16 mouse cellular contexts compared by ENCODE assay signal in genomic region chr14:86467886-86468463, GRCm38 (mm10).
DNase-seq lines count a peak whose midpoint lies in the region; ATAC-seq and TF ChIP-seq lines count a peak whose summit lies in the region.
"Had no signal": no experiment of that assay in that cellular context is flagged by ENCODE, and none has a peak within 500 bp of the region (broad histone marks: within the 10 kb centered on the region; RNA-seq: fewer than 3 reads in every experiment).

No protein-coding gene starts in this region.

- no peak for TF ChIP-seq CTCF in kidney, adult 2 months (conservative IDR thresholded peaks at IDR 0.05; ENCODE audit: insufficient read depth, insufficient read length, low read depth, low read length)

- H3K27ac ChIP-seq in embryonic facial prominence, embryonic 11.5 days (replicated peaks; ENCODE audit: low read depth, low read length) = no peak overlapping the region
- H3K27ac ChIP-seq in embryonic facial prominence, embryonic 10.5 days (replicated peaks) = no peak overlapping the region
- peak overlapping the region; percentile 64 for H3K27ac ChIP-seq in kidney, adult 2 months (ENCODE audit: insufficient read depth, low read depth, low read length)
- H3K27ac ChIP-seq in heart, embryonic 16.5 days (ENCODE audit: low read length) = 0 out of 2 replicates have a peak overlapping the region, but pooled peaks have one; percentile 5
- no peak overlapping the region for H3K27ac ChIP-seq in forebrain, embryonic 12.5 days
- H3K27ac ChIP-seq: intestine, embryonic 15.5 days; limb, embryonic 13.5 days had no signal

- H3K27me3 ChIP-seq in embryonic facial prominence, embryonic 11.5 days (ENCODE audit: control insufficient read depth, insufficient read depth, low read length) = no peaks in the 10 kb centered on the region
- no peaks in the 10 kb centered on the region for H3K27me3 ChIP-seq in embryonic facial prominence, embryonic 10.5 days (replicated peaks; ENCODE audit: low read depth, poor library complexity, severe bottlenecking)
- no peaks in the 10 kb centered on the region; the same call in 1 of the 2 replicates for H3K27me3 ChIP-seq in kidney, adult 2 months (replicated peaks; ENCODE audit: control insufficient read depth, insufficient read depth, low read length)
- H3K27me3 ChIP-seq in heart, embryonic 16.5 days (ENCODE audit: control insufficient read depth, insufficient read depth, low read length) = no peaks in the 10 kb centered on the region
- H3K27me3 ChIP-seq in forebrain, embryonic 12.5 days = 0 out of 2 replicates have a peak, but pooled peaks cover 8% of the 10 kb centered on the region
- H3K27me3 ChIP-seq: intestine, embryonic 15.5 days; limb, embryonic 13.5 days had no signal

- no peak overlapping the region for H3K4me3 ChIP-seq in embryonic facial prominence, embryonic 11.5 days (ENCODE audit: low read depth, low read length)
- no peak overlapping the region for H3K4me3 ChIP-seq in embryonic facial prominence, embryonic 10.5 days
- no peak overlapping the region for H3K4me3 ChIP-seq in kidney, adult 2 months (ENCODE audit: insufficient read depth, low read depth, low read length)
- H3K4me3 ChIP-seq in heart, embryonic 16.5 days (ENCODE audit: low read length) = no peak overlapping the region
- no peak overlapping the region for H3K4me3 ChIP-seq in forebrain, embryonic 12.5 days (replicated peaks)
- H3K4me3 ChIP-seq: intestine, embryonic 15.5 days; limb, embryonic 13.5 days had no signal

- H3K4me2 ChIP-seq in embryonic facial prominence, embryonic 11.5 days (ENCODE audit: low read depth, low read length) = no peak overlapping the region
- H3K4me2 ChIP-seq in heart, embryonic 16.5 days (ENCODE audit: low read depth, low read length) = 0 out of 2 replicates have a peak overlapping the region, but pooled peaks have one; percentile 1
- H3K4me2 ChIP-seq in forebrain, embryonic 12.5 days = no peak overlapping the region
- H3K4me2 ChIP-seq: intestine, embryonic 15.5 days; limb, embryonic 13.5 days had no signal

- no peaks in the 10 kb centered on the region for H3K4me1 ChIP-seq in embryonic facial prominence, embryonic 11.5 days (ENCODE audit: control insufficient read depth, insufficient read depth, low read length)
- H3K4me1 ChIP-seq in embryonic facial prominence, embryonic 10.5 days = peaks cover 20% of the 10 kb centered on the region
- H3K4me1 ChIP-seq in kidney, adult 2 months (ENCODE audit: control insufficient read depth, insufficient read depth, low read length) = no peaks in the 10 kb centered on the region
- peaks cover 11% of the 10 kb centered on the region for H3K4me1 ChIP-seq in heart, embryonic 16.5 days (ENCODE audit: control insufficient read depth, insufficient read depth, low read length)
- 0 out of 2 replicates have a peak, but pooled peaks cover 6% of the 10 kb centered on the region for H3K4me1 ChIP-seq in forebrain, embryonic 12.5 days
- H3K4me1 ChIP-seq: intestine, embryonic 15.5 days; limb, embryonic 13.5 days had no signal

- 46% methylated on average over 8 of the region's 8 CpGs for WGBS in embryonic facial prominence, embryonic 11.5 days
- WGBS in embryonic facial prominence, embryonic 10.5 days = 55% methylated on average over 8 of the region's 8 CpGs
- WGBS in kidney, adult 2 months = 22% methylated on average over 8 of the region's 8 CpGs
- 16% methylated on average over 8 of the region's 8 CpGs for whole genome bisulfite sequencing in heart, embryonic 16.5 days
- WGBS in forebrain, embryonic 12.5 days = 56% methylated on average over 8 of the region's 8 CpGs

- DNase-seq in embryonic facial prominence, embryonic 11.5 days (ENCODE audit: low spot score) = peak; percentile 33
- no peak for DNase-seq in embryonic facial prominence, embryonic 10.5 days (ENCODE audit: low spot score)
- peak; percentile 69 for DNase-seq in kidney, adult 2 months
- DNase-seq in kidney, adult 18-20 months = no peak
- DNase-seq in kidney, postnatal 25 days = peak; percentile 20 to 57
- no peak for DNase-seq in cerebellum, adult 9-10 months
- DNase-seq: adrenal gland, postnatal 10 days; cerebellum, postnatal 25 days; forebrain, postnatal 0 days; gastrocnemius, postnatal 14 days; lung, adult 18-20 months; right cerebral cortex, adult 18-20 months had no signal

- no peak for TF ChIP-seq POLR2A in kidney, adult 2 months (IDR thresholded peaks at IDR 0.05; ENCODE audit: low read depth, low read length)

- H3K9me3 ChIP-seq in embryonic facial prominence, embryonic 11.5 days (replicated peaks; ENCODE audit: control insufficient read depth, low read length) = no peaks in the 10 kb centered on the region
- H3K9me3 ChIP-seq in embryonic facial prominence, embryonic 10.5 days = no peaks in the 10 kb centered on the region
- no peaks in the 10 kb centered on the region for H3K9me3 ChIP-seq in heart, embryonic 16.5 days (replicated peaks; ENCODE audit: control insufficient read depth, low read length)
- H3K9me3 ChIP-seq in forebrain, embryonic 12.5 days = no peaks in the 10 kb centered on the region
- H3K9me3 ChIP-seq: intestine, embryonic 15.5 days; limb, embryonic 13.5 days had no signal

- no peaks in the 10 kb centered on the region for H3K36me3 ChIP-seq in embryonic facial prominence, embryonic 11.5 days (replicated peaks; ENCODE audit: control insufficient read depth, insufficient read depth, low read depth, low read length)
- H3K36me3 ChIP-seq in embryonic facial prominence, embryonic 10.5 days (replicated peaks) = no peaks in the 10 kb centered on the region
- no peaks in the 10 kb centered on the region for H3K36me3 ChIP-seq in kidney, adult 2 months (ENCODE audit: control insufficient read depth, insufficient read depth, low read length)
- H3K36me3 ChIP-seq in heart, embryonic 16.5 days (ENCODE audit: control insufficient read depth, insufficient read depth) = no peaks in the 10 kb centered on the region
- H3K36me3 ChIP-seq in forebrain, embryonic 12.5 days (replicated peaks) = no peaks in the 10 kb centered on the region
- H3K36me3 ChIP-seq: intestine, embryonic 15.5 days; limb, embryonic 13.5 days had no signal

- no peak overlapping the region for H3K9ac ChIP-seq in embryonic facial prominence, embryonic 11.5 days (replicated peaks; ENCODE audit: low read length)
- H3K9ac ChIP-seq in heart, embryonic 16.5 days (ENCODE audit: low read length) = no peak overlapping the region
- H3K9ac ChIP-seq in forebrain, embryonic 12.5 days = no peak overlapping the region
- H3K9ac ChIP-seq: forebrain, postnatal 0 days; intestine, embryonic 15.5 days; limb, embryonic 13.5 days had no signal

- no peak for ATAC-seq in embryonic facial prominence, embryonic 11.5 days (replicated peaks; ENCODE audit: insufficient number of reproducible peaks, low FRiP score, low TSS enrichment, low read depth)
- ATAC-seq in heart, embryonic 16.5 days (replicated peaks; ENCODE audit: extremely low read depth, insufficient read depth, low FRiP score) = 0 out of 2 replicates have a peak, but pooled peaks have one; percentile 41
- no peak for ATAC-seq in forebrain, embryonic 12.5 days (ENCODE audit: low FRiP score)
- ATAC-seq: forebrain, postnatal 0 days; intestine, embryonic 15.5 days had no signal

Comparison
In these comparisons a context has a peak if more than half of its experiments do, and no peak if none do; other contexts are left out.
1. DNase-seq: peak in embryonic facial prominence, embryonic 11.5 days (single experiment), kidney, adult 2 months (single experiment) and kidney, postnatal 25 days (2 of 2); none in embryonic facial prominence, embryonic 10.5 days (single experiment), kidney, adult 18-20 months (single experiment) and cerebellum, adult 9-10 months (single experiment).
2. H3K27ac ChIP-seq: peak in kidney, adult 2 months (single experiment) and heart, embryonic 16.5 days (single experiment); none in embryonic facial prominence, embryonic 11.5 days (single experiment), embryonic facial prominence, embryonic 10.5 days (single experiment) and forebrain, embryonic 12.5 days (single experiment).